ENCODE assay signal across 8 mouse cellular contexts in genomic region chr2:128686921-128687557, GRCm38 (mm10). TPM values are rescaled to one million over a fixed set of nuclear protein-coding genes. Genes with fewer than 3 reads are reported as not detected.
DNase-seq lines count a peak whose midpoint lies in the region; ATAC-seq and TF ChIP-seq lines count a peak whose summit lies in the region.

Gene Anapc1 (minus strand): TSS chr2:128687391.

- TF ChIP-seq CTCF in bone marrow, adult 2 months (IDR thresholded peaks at IDR 0.05; ENCODE audit: control insufficient read depth, insufficient read depth, low read length) = no peak

- peaks cover 19% of the 10 kb centered on the region for H3K36me3 ChIP-seq in embryonic facial prominence, embryonic 15.5 days
- peaks cover 19% of the 10 kb centered on the region for H3K36me3 ChIP-seq in kidney, embryonic 14.5 days (ENCODE audit: control insufficient read depth, insufficient read depth, low read length)
- peaks cover 19% of the 10 kb centered on the region for H3K36me3 ChIP-seq in limb, embryonic 15.5 days

- peak within 1 kb of the TSS; percentile 63 for H3K4me2 ChIP-seq in embryonic facial prominence, embryonic 15.5 days (replicated peaks)
- peak within 1 kb of the TSS; percentile 82 for H3K4me2 ChIP-seq in kidney, embryonic 14.5 days (replicated peaks; ENCODE audit: low read depth, low read length)
- H3K4me2 ChIP-seq in limb, embryonic 15.5 days = peak within 1 kb of the TSS; percentile 49

- DNase-seq in 416B (ENCODE audit: low read depth) = peak; percentile 93
- peak; percentile 79 to 87 for DNase-seq in heart, adult 9 months (ENCODE audit: low spot score in 2 of 2)
- DNase-seq in monocyte, adult 2 months (ENCODE audit: low read depth in 1 of 2, low spot score in 2 of 2) = peak; percentile 69 to 78
- peak; percentile 88 to 89 for DNase-seq in spleen, postnatal 36 days (ENCODE audit: low spot score in 2 of 2)

- peaks cover 1% of the 10 kb centered on the region; the same call in 1 of the 2 replicates for H3K4me1 ChIP-seq in bone marrow, adult 2 months (ENCODE audit: control insufficient read depth, insufficient read depth, low read length)
- peaks cover 18% of the 10 kb centered on the region for H3K4me1 ChIP-seq in embryonic facial prominence, embryonic 15.5 days
- peaks cover 7% of the 10 kb centered on the region for H3K4me1 ChIP-seq in kidney, embryonic 14.5 days (ENCODE audit: control insufficient read depth, insufficient read depth, low read length)
- peaks cover 14% of the 10 kb centered on the region for H3K4me1 ChIP-seq in limb, embryonic 15.5 days

- H3K4me3 ChIP-seq in bone marrow, adult 2 months (replicated peaks; ENCODE audit: control insufficient read depth, low read depth, low read length) = peak within 1 kb of the TSS; percentile 91
- H3K4me3 ChIP-seq in embryonic facial prominence, embryonic 15.5 days (replicated peaks) = peak within 1 kb of the TSS; percentile 78
- H3K4me3 ChIP-seq in kidney, embryonic 14.5 days (ENCODE audit: low read length) = peak within 1 kb of the TSS; percentile 74
- peak within 1 kb of the TSS; percentile 95 for H3K4me3 ChIP-seq in limb, embryonic 15.5 days

- peak; percentile 92 for TF ChIP-seq POLR2A in bone marrow, adult 2 months (IDR thresholded peaks at IDR 0.05; ENCODE audit: borderline replicate concordance, control insufficient read depth, low read depth, low read length)

- under 1% methylated on average over 58 of the region's 58 CpGs for WGBS in bone marrow, adult 2 months
- WGBS in embryonic facial prominence, embryonic 15.5 days = under 1% methylated on average over 57 of the region's 58 CpGs
- under 1% methylated on average over 56 of the region's 58 CpGs for WGBS in kidney, embryonic 14.5 days
- WGBS in limb, embryonic 15.5 days = under 1% methylated on average over 55 of the region's 58 CpGs

- H3K27ac ChIP-seq in bone marrow, adult 2 months (ENCODE audit: control insufficient read depth, insufficient read depth, low read depth, low read length, poor library complexity) = peak within 1 kb of the TSS; percentile 56
- peak within 1 kb of the TSS; percentile 93 for H3K27ac ChIP-seq in embryonic facial prominence, embryonic 15.5 days (replicated peaks)
- peak within 1 kb of the TSS; percentile 72 for H3K27ac ChIP-seq in kidney, embryonic 14.5 days (ENCODE audit: low read depth, low read length)
- peak within 1 kb of the TSS; percentile 95 for H3K27ac ChIP-seq in limb, embryonic 15.5 days

- no peaks in the 10 kb centered on the region for H3K9me3 ChIP-seq in embryonic facial prominence, embryonic 15.5 days (replicated peaks)
- no peaks in the 10 kb centered on the region for H3K9me3 ChIP-seq in kidney, embryonic 14.5 days (ENCODE audit: control insufficient read depth, low read length)
- no peaks in the 10 kb centered on the region for H3K9me3 ChIP-seq in limb, embryonic 15.5 days

- peak; percentile 95 for ATAC-seq in embryonic facial prominence, embryonic 15.5 days (ENCODE audit: insufficient number of reproducible peaks, low FRiP score, low TSS enrichment, low read depth)
- ATAC-seq in kidney, embryonic 14.5 days (ENCODE audit: low FRiP score, low TSS enrichment) = peak; percentile 96
- ATAC-seq in limb, embryonic 15.5 days (ENCODE audit: insufficient number of reproducible peaks, low FRiP score, low TSS enrichment, low read depth) = peak; percentile 96

- H3K9ac ChIP-seq in embryonic facial prominence, embryonic 15.5 days = peak within 1 kb of the TSS; percentile 88
- peak within 1 kb of the TSS; percentile 83 for H3K9ac ChIP-seq in kidney, embryonic 14.5 days (ENCODE audit: low read depth, low read length)
- H3K9ac ChIP-seq in limb, embryonic 15.5 days = peak within 1 kb of the TSS; percentile 98

- H3K27me3 ChIP-seq in embryonic facial prominence, embryonic 15.5 days = no peaks in the 10 kb centered on the region
- H3K27me3 ChIP-seq in kidney, embryonic 14.5 days (ENCODE audit: control insufficient read depth, insufficient read depth, low read length) = no peaks in the 10 kb centered on the region
- no peaks in the 10 kb centered on the region for H3K27me3 ChIP-seq in limb, embryonic 15.5 days

RNA-seq across cellular contexts. Expression of gene Anapc1, which starts in this region (rescaled TPM):
- 20.3 and 26.7 TPM in 2 replicates for polyA plus RNA-seq in bone marrow, adult 2 months (2011; ENCODE audit: insufficient read depth, insufficient read length, low replicate concordance, missing spikeins)
- polyA plus RNA-seq in embryonic facial prominence, embryonic 15.5 days (2015; fragmentation: Nextera tagmentation; extraction: Ambion mirVana) = 52.0 and 55.4 TPM in 2 replicates
- polyA plus RNA-seq in kidney, embryonic 14.5 days (2014; fragmentation: Nextera tagmentation; extraction: Ambion mirVana) = 56.3 and 94.0 TPM in 2 replicates
- 50.5 and 57.0 TPM in 2 replicates for polyA plus RNA-seq in limb, embryonic 15.5 days (2015; fragmentation: Nextera tagmentation; extraction: Ambion mirVana)

Comparison
In these comparisons a context has a peak if more than half of its experiments do, and no peak if none do; other contexts are left out.
1. Peak in every context shown above with its lines: DNase-seq, ATAC-seq, H3K4me3 ChIP-seq and H3K27ac ChIP-seq.